Mouse (Mus musculus): ENCODE results near the gene Unc93a2.
"Not testable (repeated sequence)": the region's sequence is repeated elsewhere in the genome, so short reads cannot be mapped to it uniquely, and the experiment has no call there.

The Unc93a2 gene

GRCm38 (mm10) chr17:7369401-7369800 lies 15.9 kb downstream of the Unc93a2 start:
- not testable (repeated sequence) for DNase-seq

- not testable (repeated sequence) for DNase-seq
Observed at GRCm38 (mm10) chr17:7366676-7367374, 18.4 kb downstream of the Unc93a2 start.

- DNase-seq, result not testable (repeated sequence)
Observed at GRCm38 (mm10) chr17:7366265-7366664, 19.0 kb downstream of the Unc93a2 start.

- DNase-seq, result not testable (repeated sequence)
Observed at GRCm38 (mm10) chr17:7365615-7366014, 19.6 kb downstream of the Unc93a2 start.

- DNase-seq, result not testable (repeated sequence)
Observed at GRCm38 (mm10) chr17:7360749-7361465, 24.4 kb downstream of the Unc93a2 start.

GRCm38 (mm10) chr17:7359806-7360205 lies 25.5 kb downstream of the Unc93a2 start:
- not testable (repeated sequence) for DNase-seq

GRCm38 (mm10) chr17:7352596-7352995 lies 32.7 kb downstream of the Unc93a2 start, which contains the start of gene Ttll2:
Gene Ttll2 (minus strand): TSS chr17:7352696.
- not testable (repeated sequence) for DNase-seq

- not testable (repeated sequence) for DNase-seq
Observed at GRCm38 (mm10) chr17:7348765-7349164, 36.5 kb downstream of the Unc93a2 start.

GRCm38 (mm10) chr17:7337381-7337780 lies 47.9 kb downstream of the Unc93a2 start:
- DNase-seq, result not testable (repeated sequence)

- DNase-seq, result not testable (repeated sequence)
Observed at GRCm38 (mm10) chr17:7332745-7333144, 52.5 kb downstream of the Unc93a2 start.

GRCm38 (mm10) chr17:7326415-7326814 lies 58.8 kb downstream of the Unc93a2 start:
- DNase-seq, result not testable (repeated sequence)

GRCm38 (mm10) chr17:7324346-7324745 lies 60.9 kb downstream of the Unc93a2 start, which contains the start of gene Tcp10a:
Gene Tcp10a (plus strand): TSS chr17:7324646.
- not testable (repeated sequence) for DNase-seq

- not testable (repeated sequence) for DNase-seq
Observed at GRCm38 (mm10) chr17:7319789-7320188, 65.5 kb downstream of the Unc93a2 start.

- not testable (repeated sequence) for DNase-seq
Observed at GRCm38 (mm10) chr17:7315693-7316382, 69.4 kb downstream of the Unc93a2 start.

All from lung, postnatal 4 days (tissue).